In genomic region chrX:73871474-73871873, GRCm38 (mm10) we compare ENCODE assay signal across 22 mouse cellular contexts. TPM values are rescaled to one million over a fixed set of nuclear protein-coding genes. Genes with fewer than 3 reads are reported as not detected.
DNase-seq lines count a peak whose midpoint lies in the region; ATAC-seq and TF ChIP-seq lines count a peak whose summit lies in the region.
"Had no signal": no experiment of that assay in that cellular context is flagged by ENCODE, and none has a peak within 500 bp of the region (broad histone marks: within the 10 kb centered on the region; RNA-seq: fewer than 3 reads in every experiment).

No protein-coding gene starts in this region.

- H3K4me3 ChIP-seq in forebrain, embryonic 12.5 days (replicated peaks) = no peak overlapping the region
- no peak overlapping the region for H3K4me3 ChIP-seq in forebrain, embryonic 16.5 days (replicated peaks; ENCODE audit: low read length)
- H3K4me3 ChIP-seq in midbrain, embryonic 13.5 days (replicated peaks) = no peak overlapping the region
- H3K4me3 ChIP-seq in midbrain, embryonic 16.5 days (ENCODE audit: low read depth, low read length) = no peak overlapping the region
- H3K4me3 ChIP-seq in midbrain, embryonic 15.5 days = no peak overlapping the region
- H3K4me3 ChIP-seq in midbrain, postnatal 0 days (ENCODE audit: low read depth, low read length) = no peak overlapping the region
- H3K4me3 ChIP-seq in hindbrain, postnatal 0 days (ENCODE audit: low read length) = no peak overlapping the region

- no peak overlapping the region for H3K9ac ChIP-seq in forebrain, embryonic 12.5 days
- H3K9ac ChIP-seq in forebrain, embryonic 16.5 days (replicated peaks; ENCODE audit: low read depth, low read length) = no peak overlapping the region
- H3K9ac ChIP-seq in midbrain, embryonic 13.5 days (replicated peaks) = no peak overlapping the region
- no peak overlapping the region for H3K9ac ChIP-seq in midbrain, embryonic 16.5 days (ENCODE audit: low read depth, low read length)
- H3K9ac ChIP-seq in midbrain, embryonic 15.5 days = no peak overlapping the region
- no peak overlapping the region for H3K9ac ChIP-seq in midbrain, postnatal 0 days (replicated peaks; ENCODE audit: low read length, poor library complexity, severe bottlenecking)
- H3K9ac ChIP-seq in hindbrain, postnatal 0 days (replicated peaks; ENCODE audit: low read length) = no peak overlapping the region

- no peaks in the 10 kb centered on the region for H3K27me3 ChIP-seq in forebrain, embryonic 12.5 days
- H3K27me3 ChIP-seq in forebrain, embryonic 16.5 days (replicated peaks; ENCODE audit: control insufficient read depth, insufficient read depth, low read length) = no peaks in the 10 kb centered on the region
- H3K27me3 ChIP-seq in midbrain, embryonic 13.5 days = no peaks in the 10 kb centered on the region
- H3K27me3 ChIP-seq in midbrain, embryonic 16.5 days (ENCODE audit: control insufficient read depth, insufficient read depth, low read depth, low read length) = no peaks in the 10 kb centered on the region
- no peaks in the 10 kb centered on the region for H3K27me3 ChIP-seq in midbrain, embryonic 15.5 days (replicated peaks)
- H3K27me3 ChIP-seq in midbrain, postnatal 0 days (ENCODE audit: insufficient read depth, low read length) = no peaks in the 10 kb centered on the region
- H3K27me3 ChIP-seq in hindbrain, postnatal 0 days (ENCODE audit: insufficient read depth, low read length) = no peaks in the 10 kb centered on the region
- H3K27me3 ChIP-seq: CH12.LX, Patski had no signal

- H3K4me2 ChIP-seq in forebrain, embryonic 12.5 days = no peak overlapping the region
- no peak overlapping the region for H3K4me2 ChIP-seq in forebrain, embryonic 16.5 days (ENCODE audit: low read length)
- no peak overlapping the region for H3K4me2 ChIP-seq in midbrain, embryonic 13.5 days (replicated peaks)
- no peak overlapping the region for H3K4me2 ChIP-seq in midbrain, embryonic 16.5 days (ENCODE audit: low read length)
- no peak overlapping the region for H3K4me2 ChIP-seq in midbrain, embryonic 15.5 days
- H3K4me2 ChIP-seq in midbrain, postnatal 0 days (ENCODE audit: low read depth, low read length, poor library complexity, severe bottlenecking) = no peak overlapping the region
- H3K4me2 ChIP-seq in hindbrain, postnatal 0 days (ENCODE audit: low read depth, low read length) = no peak overlapping the region

- no peaks in the 10 kb centered on the region for H3K36me3 ChIP-seq in forebrain, embryonic 12.5 days (replicated peaks)
- H3K36me3 ChIP-seq in forebrain, embryonic 16.5 days (ENCODE audit: control insufficient read depth, insufficient read depth) = no peaks in the 10 kb centered on the region
- H3K36me3 ChIP-seq in midbrain, embryonic 13.5 days = no peaks in the 10 kb centered on the region
- H3K36me3 ChIP-seq in midbrain, embryonic 16.5 days (ENCODE audit: control insufficient read depth, insufficient read depth, low read length) = no peaks in the 10 kb centered on the region
- H3K36me3 ChIP-seq in midbrain, embryonic 15.5 days (replicated peaks) = 0 out of 2 replicates have a peak, but pooled peaks cover 3% of the 10 kb centered on the region
- no peaks in the 10 kb centered on the region for H3K36me3 ChIP-seq in midbrain, postnatal 0 days (ENCODE audit: insufficient read depth, low read length)
- no peaks in the 10 kb centered on the region for H3K36me3 ChIP-seq in hindbrain, postnatal 0 days (ENCODE audit: insufficient read depth, low read length)
- H3K36me3 ChIP-seq: G1E had no signal

- H3K27ac ChIP-seq in forebrain, embryonic 12.5 days = 0 out of 2 replicates have a peak overlapping the region, but pooled peaks have one; percentile 19
- no peak overlapping the region for H3K27ac ChIP-seq in forebrain, embryonic 16.5 days (ENCODE audit: low read length)
- peak overlapping the region; percentile 71 for H3K27ac ChIP-seq in midbrain, embryonic 13.5 days
- no peak overlapping the region for H3K27ac ChIP-seq in midbrain, embryonic 16.5 days (ENCODE audit: low read length)
- H3K27ac ChIP-seq in midbrain, embryonic 15.5 days = no peak overlapping the region
- H3K27ac ChIP-seq in midbrain, postnatal 0 days (ENCODE audit: low read depth, low read length) = no peak overlapping the region
- H3K27ac ChIP-seq in hindbrain, postnatal 0 days = no peak overlapping the region

- no peaks in the 10 kb centered on the region for H3K9me3 ChIP-seq in forebrain, embryonic 12.5 days
- H3K9me3 ChIP-seq in forebrain, embryonic 16.5 days (ENCODE audit: control insufficient read depth, low read length) = no peaks in the 10 kb centered on the region
- H3K9me3 ChIP-seq in midbrain, embryonic 13.5 days = no peaks in the 10 kb centered on the region
- H3K9me3 ChIP-seq in midbrain, embryonic 16.5 days (replicated peaks; ENCODE audit: control insufficient read depth, low read length, poor library complexity, severe bottlenecking) = no peaks in the 10 kb centered on the region
- H3K9me3 ChIP-seq in midbrain, embryonic 15.5 days = no peaks in the 10 kb centered on the region
- no peaks in the 10 kb centered on the region for H3K9me3 ChIP-seq in midbrain, postnatal 0 days (ENCODE audit: low read length)
- no peaks in the 10 kb centered on the region for H3K9me3 ChIP-seq in hindbrain, postnatal 0 days (ENCODE audit: low read length)
- H3K9me3 ChIP-seq: G1E had no signal

- H3K4me1 ChIP-seq in forebrain, embryonic 12.5 days = peaks cover 17% of the 10 kb centered on the region
- H3K4me1 ChIP-seq in forebrain, embryonic 16.5 days (replicated peaks; ENCODE audit: control insufficient read depth, insufficient read depth, low read length) = peaks cover 31% of the 10 kb centered on the region
- H3K4me1 ChIP-seq in midbrain, embryonic 13.5 days (replicated peaks) = peaks cover 68% of the 10 kb centered on the region
- H3K4me1 ChIP-seq in midbrain, embryonic 16.5 days (ENCODE audit: control insufficient read depth, insufficient read depth, low read length) = peaks cover 21% of the 10 kb centered on the region
- H3K4me1 ChIP-seq in midbrain, embryonic 15.5 days = peaks cover 27% of the 10 kb centered on the region
- no peaks in the 10 kb centered on the region; the same call in 1 of the 2 replicates for H3K4me1 ChIP-seq in midbrain, postnatal 0 days (ENCODE audit: insufficient read depth, low read length)
- no peaks in the 10 kb centered on the region for H3K4me1 ChIP-seq in hindbrain, postnatal 0 days (ENCODE audit: insufficient read depth, low read length)

- no peak for TF ChIP-seq CTCF in midbrain, postnatal 0 days (IDR thresholded peaks at IDR 0.05)
- no peak for TF ChIP-seq CTCF in brain, embryonic 14.5 days (IDR thresholded peaks at IDR 0.05; ENCODE audit: borderline replicate concordance, extremely low read depth, insufficient read depth, insufficient read length)
- no peak for TF ChIP-seq CTCF in hindbrain, postnatal 0 days (IDR thresholded peaks at IDR 0.05; ENCODE audit: low read depth)

- DNase-seq in midbrain, postnatal 0 days (ENCODE audit: low spot score) = no peak
- DNase-seq in brain, embryonic 14.5 days (ENCODE audit: low read depth) = peak; percentile 54
- no peak for DNase-seq in hindbrain, postnatal 0 days (ENCODE audit: low spot score)
- DNase-seq: adrenal gland, adult 2 months; adrenal gland, adult 8-10 months; adrenal gland, postnatal 10 days; adrenal gland, postnatal 14 days; adrenal gland, postnatal 25 days; adrenal gland, postnatal 36 days; B cell, adult 2 months; cerebellum, adult 11 months had no signal

- no peak for TF ChIP-seq POLR2A in brain, embryonic 14.5 days (IDR thresholded peaks at IDR 0.05; ENCODE audit: borderline replicate concordance, extremely low read depth, insufficient read depth, insufficient read length, poor library complexity, severe bottlenecking)

- no peak for ATAC-seq in forebrain, embryonic 12.5 days (ENCODE audit: low FRiP score)
- ATAC-seq in forebrain, embryonic 16.5 days = no peak
- peak; percentile 55; the same call in 1 of the 2 replicates for ATAC-seq in midbrain, embryonic 13.5 days
- ATAC-seq in midbrain, embryonic 16.5 days = no peak; the same call in 1 of the 2 replicates
- peak; percentile 44; the same call in 1 of the 2 replicates for ATAC-seq in midbrain, embryonic 15.5 days (replicated peaks)
- no peak for ATAC-seq in midbrain, postnatal 0 days (ENCODE audit: low FRiP score)
- no peak for ATAC-seq in hindbrain, postnatal 0 days
- ATAC-seq: activated CD4-positive, CD25-positive, alpha-beta regulatory T cell, adult 4 months; CD4-positive, CD25-positive, alpha-beta regulatory T cell, adult 4 months; Patski had no signal

RNA-seq across cellular contexts. Expression of gene Avpr2, which starts 20.4 kb away (rescaled TPM):
- polyA plus RNA-seq in forebrain, embryonic 12.5 days (2016; fragmentation: Nextera tagmentation; extraction: Ambion mirVana) = 0.29 TPM in 1 of 2 replicates, not detected in the other
- 0.16 and 0.24 TPM in 2 replicates for polyA plus RNA-seq in forebrain, embryonic 16.5 days (2015; fragmentation: Nextera tagmentation; extraction: Ambion mirVana)
- 0.24 and 0.27 TPM in 2 replicates for polyA plus RNA-seq in midbrain, embryonic 13.5 days (2015; fragmentation: Nextera tagmentation; extraction: Ambion mirVana)
- 0.09 and 0.34 TPM in 2 replicates for polyA plus RNA-seq in midbrain, embryonic 16.5 days (2015; fragmentation: Nextera tagmentation; extraction: Ambion mirVana)
- 0.17 and 0.30 TPM in 2 replicates for polyA plus RNA-seq in midbrain, embryonic 15.5 days (2015; fragmentation: Nextera tagmentation; extraction: Ambion mirVana)
- not detected in 2 replicates for total RNA-seq in midbrain, postnatal 0 days (2014; rRNA removed)
- polyA plus RNA-seq in midbrain, postnatal 0 days (2015; fragmentation: Nextera tagmentation; extraction: Ambion mirVana) = 0.06 TPM in 1 of 2 replicates, not detected in the other
- polyA plus RNA-seq in brain, embryonic 14.5 days (2012; rRNA removed) = not detected in 2 replicates
- total RNA-seq in hindbrain, postnatal 0 days (2014; rRNA removed) = not detected in 2 replicates
- polyA plus RNA-seq in hindbrain, postnatal 0 days (2015; fragmentation: Nextera tagmentation; extraction: Ambion mirVana) = not detected in 2 replicates
- total RNA-seq: adrenal gland, adult 18-20 months; adrenal gland, adult 2 months; adrenal gland, adult 8-10 months; adrenal gland, postnatal 10 days; adrenal gland, postnatal 14 days; adrenal gland, postnatal 25 days; adrenal gland, postnatal 36 days; G1E had no signal
- polyA plus RNA-seq: adrenal gland, adult 2 months; G1E had no signal

RNA-seq across cellular contexts. Expression of gene L1cam, which starts 24.4 kb away (rescaled TPM):
- polyA plus RNA-seq in forebrain, embryonic 12.5 days (2016; fragmentation: Nextera tagmentation; extraction: Ambion mirVana) = 33.1 and 37.4 TPM in 2 replicates
- 82.6 and 110 TPM in 2 replicates for polyA plus RNA-seq in forebrain, embryonic 16.5 days (2015; fragmentation: Nextera tagmentation; extraction: Ambion mirVana)
- polyA plus RNA-seq in midbrain, embryonic 13.5 days (2015; fragmentation: Nextera tagmentation; extraction: Ambion mirVana) = 73.8 and 80.8 TPM in 2 replicates
- polyA plus RNA-seq in midbrain, embryonic 16.5 days (2015; fragmentation: Nextera tagmentation; extraction: Ambion mirVana) = 122 and 134 TPM in 2 replicates
- polyA plus RNA-seq in midbrain, embryonic 15.5 days (2015; fragmentation: Nextera tagmentation; extraction: Ambion mirVana) = 98.6 and 120 TPM in 2 replicates
- 292 and 296 TPM in 2 replicates for total RNA-seq in midbrain, postnatal 0 days (2014; rRNA removed)
- 113 and 116 TPM in 2 replicates for polyA plus RNA-seq in midbrain, postnatal 0 days (2015; fragmentation: Nextera tagmentation; extraction: Ambion mirVana)
- 141 and 249 TPM in 2 replicates for polyA plus RNA-seq in brain, embryonic 14.5 days (2012; rRNA removed)
- total RNA-seq in hindbrain, postnatal 0 days (2014; rRNA removed) = 237 and 269 TPM in 2 replicates
- polyA plus RNA-seq in hindbrain, postnatal 0 days (2015; fragmentation: Nextera tagmentation; extraction: Ambion mirVana) = 57.4 and 73.8 TPM in 2 replicates

RNA-seq across cellular contexts. Expression of gene Pdzd4, which starts 46.7 kb away (rescaled TPM):
- 2.3 and 2.6 TPM in 2 replicates for polyA plus RNA-seq in forebrain, embryonic 12.5 days (2016; fragmentation: Nextera tagmentation; extraction: Ambion mirVana)
- polyA plus RNA-seq in forebrain, embryonic 16.5 days (2015; fragmentation: Nextera tagmentation; extraction: Ambion mirVana) = 3.5 and 4.2 TPM in 2 replicates
- 4.3 and 4.7 TPM in 2 replicates for polyA plus RNA-seq in midbrain, embryonic 13.5 days (2015; fragmentation: Nextera tagmentation; extraction: Ambion mirVana)
- polyA plus RNA-seq in midbrain, embryonic 16.5 days (2015; fragmentation: Nextera tagmentation; extraction: Ambion mirVana) = 4.8 TPM in 2 replicates
- 5.6 and 5.9 TPM in 2 replicates for polyA plus RNA-seq in midbrain, embryonic 15.5 days (2015; fragmentation: Nextera tagmentation; extraction: Ambion mirVana)
- total RNA-seq in midbrain, postnatal 0 days (2014; rRNA removed) = 196 and 242 TPM in 2 replicates
- polyA plus RNA-seq in midbrain, postnatal 0 days (2015; fragmentation: Nextera tagmentation; extraction: Ambion mirVana) = 4.4 and 5.1 TPM in 2 replicates
- 88.2 and 125 TPM in 2 replicates for polyA plus RNA-seq in brain, embryonic 14.5 days (2012; rRNA removed)
- 137 and 159 TPM in 2 replicates for total RNA-seq in hindbrain, postnatal 0 days (2014; rRNA removed)
- 3.4 and 3.5 TPM in 2 replicates for polyA plus RNA-seq in hindbrain, postnatal 0 days (2015; fragmentation: Nextera tagmentation; extraction: Ambion mirVana)

RNA-seq across cellular contexts. Expression of gene Arhgap4, which starts 50.2 kb away (rescaled TPM):
- 1.8 and 3.6 TPM in 2 replicates for polyA plus RNA-seq in forebrain, embryonic 12.5 days (2016; fragmentation: Nextera tagmentation; extraction: Ambion mirVana)
- 2.8 and 3.1 TPM in 2 replicates for polyA plus RNA-seq in forebrain, embryonic 16.5 days (2015; fragmentation: Nextera tagmentation; extraction: Ambion mirVana)
- 2.8 and 2.9 TPM in 2 replicates for polyA plus RNA-seq in midbrain, embryonic 13.5 days (2015; fragmentation: Nextera tagmentation; extraction: Ambion mirVana)
- polyA plus RNA-seq in midbrain, embryonic 16.5 days (2015; fragmentation: Nextera tagmentation; extraction: Ambion mirVana) = 3.0 and 3.3 TPM in 2 replicates
- 4.0 and 4.6 TPM in 2 replicates for polyA plus RNA-seq in midbrain, embryonic 15.5 days (2015; fragmentation: Nextera tagmentation; extraction: Ambion mirVana)
- total RNA-seq in midbrain, postnatal 0 days (2014; rRNA removed) = 4.8 and 5.6 TPM in 2 replicates
- 1.3 and 1.4 TPM in 2 replicates for polyA plus RNA-seq in midbrain, postnatal 0 days (2015; fragmentation: Nextera tagmentation; extraction: Ambion mirVana)
- polyA plus RNA-seq in brain, embryonic 14.5 days (2012; rRNA removed) = 6.6 and 8.5 TPM in 2 replicates
- 7.0 and 7.1 TPM in 2 replicates for total RNA-seq in hindbrain, postnatal 0 days (2014; rRNA removed)
- polyA plus RNA-seq in hindbrain, postnatal 0 days (2015; fragmentation: Nextera tagmentation; extraction: Ambion mirVana) = 1.6 and 1.7 TPM in 2 replicates

RNA-seq across cellular contexts. Expression of gene Naa10, which starts 50.3 kb away (rescaled TPM):
- 115 and 117 TPM in 2 replicates for polyA plus RNA-seq in forebrain, embryonic 12.5 days (2016; fragmentation: Nextera tagmentation; extraction: Ambion mirVana)
- 101 and 103 TPM in 2 replicates for polyA plus RNA-seq in forebrain, embryonic 16.5 days (2015; fragmentation: Nextera tagmentation; extraction: Ambion mirVana)
- polyA plus RNA-seq in midbrain, embryonic 13.5 days (2015; fragmentation: Nextera tagmentation; extraction: Ambion mirVana) = 107 and 108 TPM in 2 replicates
- polyA plus RNA-seq in midbrain, embryonic 16.5 days (2015; fragmentation: Nextera tagmentation; extraction: Ambion mirVana) = 84.6 and 85.4 TPM in 2 replicates
- polyA plus RNA-seq in midbrain, embryonic 15.5 days (2015; fragmentation: Nextera tagmentation; extraction: Ambion mirVana) = 84.8 and 86.9 TPM in 2 replicates
- total RNA-seq in midbrain, postnatal 0 days (2014; rRNA removed) = 47.7 and 83.0 TPM in 2 replicates
- polyA plus RNA-seq in midbrain, postnatal 0 days (2015; fragmentation: Nextera tagmentation; extraction: Ambion mirVana) = 77.5 and 81.8 TPM in 2 replicates
- 87.7 and 97.8 TPM in 2 replicates for polyA plus RNA-seq in brain, embryonic 14.5 days (2012; rRNA removed)
- 70.7 and 79.2 TPM in 2 replicates for total RNA-seq in hindbrain, postnatal 0 days (2014; rRNA removed)
- 102 and 104 TPM in 2 replicates for polyA plus RNA-seq in hindbrain, postnatal 0 days (2015; fragmentation: Nextera tagmentation; extraction: Ambion mirVana)

Comparison
In these comparisons a context has a peak if more than half of its experiments do, and no peak if none do; other contexts are left out.
1. ATAC-seq: peak in midbrain, embryonic 13.5 days (single experiment) and midbrain, embryonic 15.5 days (single experiment); none in forebrain, embryonic 12.5 days (single experiment), forebrain, embryonic 16.5 days (single experiment), midbrain, embryonic 16.5 days (single experiment), midbrain, postnatal 0 days (single experiment) and hindbrain, postnatal 0 days (single experiment).
2. H3K27ac ChIP-seq: peak in forebrain, embryonic 12.5 days (single experiment) and midbrain, embryonic 13.5 days (single experiment); none in forebrain, embryonic 16.5 days (single experiment), midbrain, embryonic 16.5 days (single experiment), midbrain, embryonic 15.5 days (single experiment), midbrain, postnatal 0 days (single experiment) and hindbrain, postnatal 0 days (single experiment).
3. RNA of gene Pdzd4, which starts 46.7 kb away (polyA plus RNA-seq): 88.2 to 125 TPM in brain, embryonic 14.5 days; 5.6 to 5.9 TPM in midbrain, embryonic 15.5 days, 4.4 to 5.1 TPM in midbrain, postnatal 0 days, 4.8 TPM in midbrain, embryonic 16.5 days, 4.3 to 4.7 TPM in midbrain, embryonic 13.5 days, 3.5 to 4.2 TPM in forebrain, embryonic 16.5 days, 3.4 to 3.5 TPM in hindbrain, postnatal 0 days and 2.3 to 2.6 TPM in forebrain, embryonic 12.5 days; every median in the first group is over 10 times any median in the second.